Mouse (Mus musculus): Measurements from ENCODE around the gene Plac8.

DNA sequence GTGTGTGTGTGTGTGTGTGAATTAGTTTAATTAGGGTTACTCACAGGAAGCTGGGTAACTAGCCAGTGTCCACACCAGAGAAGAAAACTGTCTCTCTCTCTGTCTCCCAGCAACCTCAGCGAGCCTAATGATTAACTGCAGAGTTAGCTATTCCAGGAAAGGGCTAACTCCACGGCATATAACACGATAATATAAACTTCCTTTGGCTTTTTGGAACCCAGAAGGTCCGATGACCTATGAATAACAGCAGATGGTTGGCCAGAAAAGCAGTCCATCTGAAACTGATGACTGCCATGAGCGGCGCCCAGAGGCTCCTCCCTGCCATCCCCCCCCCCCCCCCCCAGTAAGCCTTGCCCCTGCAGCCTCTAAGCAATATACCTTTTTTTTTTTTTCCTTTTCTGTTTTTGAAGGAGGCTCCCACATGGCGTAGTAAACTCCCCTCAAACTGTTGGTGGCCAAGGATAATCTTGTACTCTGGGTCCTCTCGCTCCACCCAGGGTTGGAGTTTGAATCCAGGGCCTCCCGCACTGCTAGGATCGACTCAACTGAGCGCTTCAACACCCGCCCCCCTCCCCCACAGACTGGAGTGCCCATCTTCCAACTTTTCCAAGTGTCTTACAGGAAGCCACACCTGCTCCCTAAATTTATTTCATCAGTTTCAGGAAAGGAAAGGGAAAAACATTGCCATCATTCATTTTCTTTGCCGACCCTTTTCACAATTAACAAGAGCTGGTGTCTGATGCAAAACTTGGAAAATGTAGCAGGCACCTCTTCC, 4.6 kb downstream of the Plac8 start:
- TF ChIP-seq CTCF (IDR thresholded peaks at IDR 0.05 in 2 of 3, conservative IDR thresholded peaks at IDR 0.05 in 1 of 3; ENCODE audit: control insufficient read depth in 1 of 3, insufficient read depth in 1 of 3, low read depth in 2 of 3, low read length in 3 of 3, poor library complexity in 1 of 3, severe bottlenecking in 1 of 3) (no peak), HCFC1 (IDR thresholded peaks at IDR 0.05; ENCODE audit: low read depth, low read length) (no peak)
